ENCODE assay signal across 8 mouse cellular contexts in genomic region chr1:34218323-34218722, GRCm38 (mm10).
DNase-seq lines count a peak whose midpoint lies in the region; ATAC-seq and TF ChIP-seq lines count a peak whose summit lies in the region.

No protein-coding gene starts in this region.

- no peak overlapping the region for H3K4me2 ChIP-seq in embryonic facial prominence, embryonic 11.5 days (ENCODE audit: low read depth, low read length)
- H3K4me2 ChIP-seq in kidney, postnatal 0 days (ENCODE audit: low read length): no peak overlapping the region
- H3K4me2 ChIP-seq in liver, embryonic 11.5 days: no peak overlapping the region
- H3K4me2 ChIP-seq in neural tube, embryonic 11.5 days (ENCODE audit: low read depth): no peak overlapping the region
- no peak overlapping the region for H3K4me2 ChIP-seq in stomach, embryonic 15.5 days

- no peak overlapping the region for H3K4me3 ChIP-seq in embryonic facial prominence, embryonic 11.5 days (ENCODE audit: low read depth, low read length)
- H3K4me3 ChIP-seq in heart, embryonic 10.5 days: no peak overlapping the region
- no peak overlapping the region for H3K4me3 ChIP-seq in kidney, postnatal 0 days (replicated peaks; ENCODE audit: low read depth, low read length)
- H3K4me3 ChIP-seq in liver, embryonic 11.5 days (ENCODE audit: low read depth, low read length): no peak overlapping the region
- H3K4me3 ChIP-seq in neural tube, embryonic 11.5 days (ENCODE audit: low read depth, low read length): no peak overlapping the region
- H3K4me3 ChIP-seq in stomach, embryonic 15.5 days (replicated peaks): no peak overlapping the region

- no peaks in the 10 kb centered on the region for H3K4me1 ChIP-seq in embryonic facial prominence, embryonic 11.5 days (ENCODE audit: control insufficient read depth, insufficient read depth, low read length)
- no peaks in the 10 kb centered on the region for H3K4me1 ChIP-seq in heart, embryonic 10.5 days
- H3K4me1 ChIP-seq in kidney, postnatal 0 days (replicated peaks; ENCODE audit: insufficient read depth, low read length): no peaks in the 10 kb centered on the region
- H3K4me1 ChIP-seq in liver, embryonic 11.5 days (replicated peaks; ENCODE audit: control insufficient read depth, insufficient read depth, low read length): no peaks in the 10 kb centered on the region
- no peaks in the 10 kb centered on the region for H3K4me1 ChIP-seq in neural tube, embryonic 11.5 days (ENCODE audit: control insufficient read depth, insufficient read depth, low read length)
- no peaks in the 10 kb centered on the region for H3K4me1 ChIP-seq in stomach, embryonic 15.5 days

- peak; percentile 77 for DNase-seq in A20 (ENCODE audit: low read depth, low spot score)
- peak; percentile 85 for DNase-seq in adrenal gland, postnatal 14 days
- DNase-seq in embryonic facial prominence, embryonic 11.5 days (ENCODE audit: low spot score): peak; percentile 83
- peak; percentile 91 for DNase-seq in heart, embryonic 10.5 days (ENCODE audit: low spot score)
- DNase-seq in kidney, postnatal 0 days (ENCODE audit: low spot score): peak; percentile 81
- DNase-seq in liver, embryonic 11.5 days (ENCODE audit: low spot score): peak; percentile 64
- DNase-seq in neural tube, embryonic 11.5 days (ENCODE audit: low spot score): peak; percentile 68

- peak; percentile 93 for TF ChIP-seq CTCF in kidney, postnatal 0 days (IDR thresholded peaks at IDR 0.05; ENCODE audit: low read depth)

- WGBS in embryonic facial prominence, embryonic 11.5 days: 36% methylated on average over 6 of the region's 6 CpGs
- WGBS in heart, embryonic 10.5 days: 33% methylated on average over 6 of the region's 6 CpGs
- WGBS in kidney, postnatal 0 days: 30% methylated on average over 6 of the region's 6 CpGs
- WGBS in liver, embryonic 11.5 days: 32% methylated on average over 6 of the region's 6 CpGs
- 46% methylated on average over 6 of the region's 6 CpGs for WGBS in neural tube, embryonic 11.5 days
- 25% methylated on average over 6 of the region's 6 CpGs for WGBS in stomach, embryonic 15.5 days

- H3K27ac ChIP-seq in embryonic facial prominence, embryonic 11.5 days (replicated peaks; ENCODE audit: low read depth, low read length): no peak overlapping the region
- no peak overlapping the region for H3K27ac ChIP-seq in heart, embryonic 10.5 days
- no peak overlapping the region for H3K27ac ChIP-seq in kidney, postnatal 0 days
- H3K27ac ChIP-seq in liver, embryonic 11.5 days (ENCODE audit: low read depth, low read length): no peak overlapping the region
- H3K27ac ChIP-seq in neural tube, embryonic 11.5 days (ENCODE audit: low read depth, low read length): no peak overlapping the region
- no peak overlapping the region for H3K27ac ChIP-seq in stomach, embryonic 15.5 days

- H3K9ac ChIP-seq in embryonic facial prominence, embryonic 11.5 days (replicated peaks; ENCODE audit: low read length): no peak overlapping the region
- no peak overlapping the region for H3K9ac ChIP-seq in kidney, postnatal 0 days (ENCODE audit: low read depth, low read length)
- H3K9ac ChIP-seq in liver, embryonic 11.5 days (ENCODE audit: low read depth, low read length): no peak overlapping the region
- no peak overlapping the region for H3K9ac ChIP-seq in neural tube, embryonic 11.5 days (ENCODE audit: low read length)
- H3K9ac ChIP-seq in stomach, embryonic 15.5 days: no peak overlapping the region

- no peaks in the 10 kb centered on the region for H3K9me3 ChIP-seq in embryonic facial prominence, embryonic 11.5 days (replicated peaks; ENCODE audit: control insufficient read depth, low read length)
- no peaks in the 10 kb centered on the region for H3K9me3 ChIP-seq in heart, embryonic 10.5 days
- no peaks in the 10 kb centered on the region for H3K9me3 ChIP-seq in kidney, postnatal 0 days (replicated peaks; ENCODE audit: low read length)
- no peaks in the 10 kb centered on the region for H3K9me3 ChIP-seq in liver, embryonic 11.5 days (ENCODE audit: control insufficient read depth, low read length)
- H3K9me3 ChIP-seq in neural tube, embryonic 11.5 days (ENCODE audit: control insufficient read depth, low read length): no peaks in the 10 kb centered on the region
- no peaks in the 10 kb centered on the region for H3K9me3 ChIP-seq in stomach, embryonic 15.5 days

- H3K27me3 ChIP-seq in embryonic facial prominence, embryonic 11.5 days (ENCODE audit: control insufficient read depth, insufficient read depth, low read length): no peaks in the 10 kb centered on the region
- peaks cover 6% of the 10 kb centered on the region for H3K27me3 ChIP-seq in heart, embryonic 10.5 days (ENCODE audit: insufficient read depth, poor library complexity, severe bottlenecking)
- no peaks in the 10 kb centered on the region for H3K27me3 ChIP-seq in kidney, postnatal 0 days (ENCODE audit: insufficient read depth, low read length)
- no peaks in the 10 kb centered on the region for H3K27me3 ChIP-seq in liver, embryonic 11.5 days (replicated peaks; ENCODE audit: control insufficient read depth, insufficient read depth, low read length)
- no peaks in the 10 kb centered on the region for H3K27me3 ChIP-seq in neural tube, embryonic 11.5 days (ENCODE audit: control insufficient read depth, insufficient read depth, low read length)
- H3K27me3 ChIP-seq in stomach, embryonic 15.5 days (replicated peaks): no peaks in the 10 kb centered on the region

- ATAC-seq in embryonic facial prominence, embryonic 11.5 days (replicated peaks; ENCODE audit: insufficient number of reproducible peaks, low FRiP score, low TSS enrichment, low read depth): 0 out of 2 replicates have a peak, but pooled peaks have one; percentile 70
- peak; percentile 76 for ATAC-seq in kidney, postnatal 0 days (replicated peaks; ENCODE audit: low FRiP score, low read depth)
- peak; percentile 51 for ATAC-seq in liver, embryonic 11.5 days (replicated peaks; ENCODE audit: low FRiP score)
- peak; percentile 60 for ATAC-seq in neural tube, embryonic 11.5 days (ENCODE audit: insufficient read depth, low FRiP score, low TSS enrichment)
- ATAC-seq in stomach, embryonic 15.5 days (ENCODE audit: insufficient read depth, low FRiP score, low read depth): peak; percentile 50; the same call in 1 of the 2 replicates

- H3K36me3 ChIP-seq in embryonic facial prominence, embryonic 11.5 days (replicated peaks; ENCODE audit: control insufficient read depth, insufficient read depth, low read depth, low read length): no peaks in the 10 kb centered on the region
- peaks cover 37% of the 10 kb centered on the region for H3K36me3 ChIP-seq in heart, embryonic 10.5 days
- peaks cover 35% of the 10 kb centered on the region for H3K36me3 ChIP-seq in kidney, postnatal 0 days (ENCODE audit: insufficient read depth, low read length)
- H3K36me3 ChIP-seq in liver, embryonic 11.5 days (ENCODE audit: control insufficient read depth, insufficient read depth, low read length): peaks cover 2% of the 10 kb centered on the region; the same call in 1 of the 2 replicates
- peaks cover 3% of the 10 kb centered on the region; the same call in 1 of the 2 replicates for H3K36me3 ChIP-seq in neural tube, embryonic 11.5 days (ENCODE audit: control insufficient read depth, insufficient read depth, low read length)
- H3K36me3 ChIP-seq in stomach, embryonic 15.5 days: no peaks in the 10 kb centered on the region
